Mouse (Mus musculus): Measurements from ENCODE around the gene Stk40.
A peak's percentile ranks its signal among the peaks of the same experiment; 100 is the strongest.
"Not testable (repeated sequence)": the region's sequence is repeated elsewhere in the genome, so short reads cannot be mapped to it uniquely, and the experiment has no call there.

Gene Stk40

DNA sequence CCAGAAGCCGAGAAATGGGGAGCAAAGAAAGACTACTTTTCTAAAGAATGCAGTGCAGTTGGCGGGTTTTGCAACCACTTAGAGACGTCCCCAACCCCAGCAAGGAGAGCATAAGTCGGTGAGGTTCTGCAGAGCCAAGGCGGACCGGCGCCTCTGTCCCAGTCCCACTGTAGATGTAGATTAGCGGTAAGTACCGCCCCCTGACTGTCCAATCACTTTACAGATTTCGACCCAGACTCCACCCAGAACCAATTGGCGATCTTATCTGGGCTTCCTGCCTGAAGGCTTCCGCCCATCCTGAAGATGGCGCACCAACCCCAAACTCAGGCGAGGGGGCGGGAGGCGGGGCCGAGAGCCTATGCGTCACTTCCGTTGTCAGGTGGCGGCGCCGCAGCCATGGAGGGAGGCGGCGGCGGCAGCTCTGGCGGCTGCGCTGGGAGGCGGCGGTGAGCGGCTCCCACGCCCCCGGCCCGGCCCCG is at the start of gene Stk40:
Gene Stk40 (plus strand): TSS at position 368 of the 479 bp plus-strand sequence.
- DNase-seq (ENCODE audit: low spot score): peak; percentile 98

DNA sequence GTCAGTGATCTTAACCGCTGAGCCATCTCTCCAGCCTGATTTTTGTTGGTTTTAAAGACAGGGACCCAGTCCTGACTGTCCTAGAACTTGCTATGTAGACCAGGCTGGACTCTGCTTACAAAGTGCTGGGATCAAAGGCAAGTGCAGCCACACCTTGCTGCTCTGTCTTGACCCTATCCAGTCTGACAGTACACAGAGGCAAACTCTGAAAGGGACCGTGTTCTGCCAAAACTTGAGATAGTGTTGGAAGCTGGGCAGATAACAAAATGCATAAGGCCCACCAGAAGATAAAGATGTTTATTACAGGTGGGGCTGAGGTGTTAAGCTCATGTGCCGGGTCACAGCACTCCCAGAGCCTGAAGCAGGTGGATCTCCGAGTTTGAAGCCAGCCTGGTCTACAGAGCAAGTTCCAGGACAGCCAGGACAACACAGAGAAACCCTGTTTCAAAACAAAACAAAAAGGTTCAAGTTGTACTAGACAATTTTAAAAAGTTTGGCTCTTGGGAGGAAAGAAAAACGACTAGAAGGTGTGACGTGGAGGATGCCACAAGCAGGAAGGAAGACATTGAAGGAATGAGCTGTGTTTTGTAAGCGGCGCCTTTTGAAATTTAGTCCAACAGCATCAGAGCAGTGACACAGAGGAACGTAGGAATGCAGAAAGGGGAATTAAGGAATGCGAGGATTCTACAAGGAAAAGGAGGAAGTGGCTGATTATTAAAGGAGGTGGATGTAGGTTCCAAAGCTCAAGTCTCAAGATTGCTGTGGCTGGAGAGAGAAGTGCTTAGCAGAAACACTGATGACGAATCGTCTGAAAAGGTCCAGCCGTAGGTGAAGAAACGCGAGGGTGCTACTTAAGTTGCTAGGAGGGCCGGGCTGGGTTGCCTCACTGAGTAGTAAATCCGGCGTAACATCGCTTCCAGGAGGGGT is 46.3 kb upstream of the Stk40 start:
- no peak for DNase-seq (ENCODE audit: low spot score)

DNA sequence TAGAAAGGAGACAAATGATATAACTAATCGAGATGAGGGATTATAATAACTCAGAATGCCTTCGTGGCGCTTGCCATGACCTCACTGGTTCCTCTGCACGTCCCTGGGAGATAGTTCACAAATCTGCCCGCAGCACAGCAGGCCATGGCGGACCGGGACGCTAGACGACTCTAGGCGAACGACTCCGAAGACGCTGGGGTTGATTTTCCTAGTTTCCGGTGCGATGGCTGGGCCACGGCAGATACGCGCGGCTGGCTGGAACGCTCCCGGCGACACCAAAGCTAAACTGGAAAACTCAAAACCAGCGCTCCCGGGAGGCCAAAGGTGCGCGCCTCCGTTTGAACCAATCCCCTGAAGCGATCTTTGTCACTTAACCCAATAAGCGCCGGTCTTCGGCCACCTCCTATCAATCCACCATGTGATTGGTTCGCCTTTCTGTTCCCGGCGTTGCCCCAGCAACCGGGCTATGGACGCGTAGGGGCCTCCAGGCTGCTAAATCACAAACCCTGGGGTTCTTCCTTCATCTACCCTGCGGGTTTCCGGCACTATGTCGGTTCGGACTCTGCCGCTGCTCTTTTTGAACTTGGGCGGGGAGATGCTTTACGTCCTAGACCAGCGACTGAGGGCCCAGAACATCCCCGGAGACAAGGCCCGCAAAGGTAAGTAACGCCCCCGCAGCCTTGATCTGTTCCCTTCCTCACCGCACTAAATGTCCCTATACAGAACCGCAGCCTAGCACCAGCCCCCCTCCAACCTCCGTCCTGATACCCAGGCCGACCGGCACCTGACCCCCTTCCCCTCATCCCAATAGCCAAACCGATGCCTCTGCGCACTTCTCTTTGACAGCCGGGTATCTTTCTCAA is 45.4 kb upstream of the Stk40 start, which contains the start of gene Oscp1:
Gene Oscp1 (plus strand): TSS at position 432 of the 863 bp plus-strand sequence.
- DNase-seq (ENCODE audit: low spot score): peak; percentile 94

DNA sequence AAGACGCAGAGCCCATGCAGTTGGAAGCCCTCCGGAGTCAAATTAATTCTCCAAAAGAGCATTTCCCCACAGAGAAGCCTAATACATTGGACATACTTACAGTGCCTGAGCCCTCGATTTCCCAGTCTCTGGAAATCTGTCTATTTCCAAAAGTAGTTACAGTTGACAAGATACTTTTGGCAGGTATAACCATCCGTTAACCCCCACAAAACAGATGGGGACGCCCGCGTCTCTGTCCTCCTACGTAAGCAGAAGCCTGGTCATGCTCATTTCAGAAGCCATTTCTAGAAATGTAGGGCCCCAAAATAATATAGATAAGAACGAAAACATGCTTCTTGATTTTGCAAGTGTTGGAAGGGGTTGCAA is 44.8 kb upstream of the Stk40 start:
- no peak for DNase-seq (ENCODE audit: low spot score)

DNA sequence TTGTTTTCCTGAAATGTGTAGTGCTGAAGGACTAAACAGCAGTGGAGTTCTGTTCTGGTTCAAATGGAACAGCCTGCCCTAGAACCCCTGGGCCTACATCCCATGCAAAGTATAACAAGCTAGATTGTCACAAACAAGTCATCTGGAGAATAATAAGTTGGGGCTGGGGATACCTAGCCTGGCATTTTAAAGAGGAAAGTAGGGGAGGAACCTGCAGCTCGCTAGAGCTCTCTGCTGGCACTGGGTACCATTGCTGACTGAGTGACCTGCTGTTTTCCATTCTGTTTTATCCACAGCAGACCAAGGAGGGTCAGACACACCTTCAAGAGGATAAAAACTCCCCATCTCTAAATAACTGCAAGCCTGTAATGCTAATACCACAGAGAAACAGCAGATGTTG is 40.9 kb upstream of the Stk40 start:
- no peak for DNase-seq (ENCODE audit: low spot score)

DNA sequence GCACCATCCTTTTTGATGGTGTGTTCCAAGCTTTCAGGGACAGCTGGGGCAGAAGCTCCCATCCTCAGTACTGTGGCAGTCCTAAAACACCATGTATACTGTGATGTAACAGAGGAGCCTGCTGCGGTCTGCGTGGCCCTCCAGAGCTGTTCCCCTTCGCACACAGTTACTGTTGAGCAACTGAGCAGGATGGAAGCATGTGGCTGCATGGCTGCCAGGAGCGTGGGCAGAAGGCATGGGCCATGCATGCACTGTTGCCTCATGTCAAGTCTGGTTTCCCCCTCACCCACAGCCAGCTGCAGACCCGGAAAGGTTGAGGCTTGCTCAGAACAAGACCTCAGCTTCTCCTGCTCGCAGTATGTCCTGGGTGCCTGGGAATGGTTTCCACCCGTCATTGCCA is 38.5 kb upstream of the Stk40 start:
- DNase-seq (ENCODE audit: low spot score): peak; percentile 33

DNA sequence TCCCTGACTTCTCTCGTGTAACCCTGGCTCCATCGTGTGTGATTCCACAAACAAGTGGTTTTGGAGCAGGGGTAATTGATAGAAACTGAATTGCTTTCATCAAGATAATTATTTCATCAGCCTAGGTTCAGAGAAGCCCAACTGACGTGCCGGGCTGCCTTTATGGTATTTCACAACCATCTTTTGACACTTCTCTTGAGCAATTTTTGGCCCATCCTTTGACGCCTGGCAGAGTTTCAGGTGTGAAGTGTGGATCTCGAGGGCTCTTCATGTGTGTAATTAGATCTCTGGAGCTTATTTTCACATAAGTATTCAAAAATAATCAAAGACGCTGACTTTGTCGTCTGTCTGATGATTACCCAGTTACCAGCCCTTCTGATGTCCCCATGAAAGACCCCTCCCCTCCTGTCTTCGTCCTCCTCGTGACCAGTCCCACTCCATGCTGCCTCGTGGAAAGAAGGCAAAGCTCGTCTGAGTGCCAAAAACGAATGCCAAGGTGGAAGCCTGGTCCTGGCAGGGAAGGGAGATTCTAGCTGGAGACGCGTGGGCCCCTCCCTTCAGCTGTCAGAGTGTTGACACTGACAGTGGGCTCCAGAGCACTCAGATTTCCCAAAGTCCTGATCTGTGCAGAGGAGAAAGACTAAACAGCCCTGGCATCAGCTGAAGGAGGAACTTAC is 36.2 kb upstream of the Stk40 start:
- DNase-seq (ENCODE audit: low spot score): peak; percentile 67

DNA sequence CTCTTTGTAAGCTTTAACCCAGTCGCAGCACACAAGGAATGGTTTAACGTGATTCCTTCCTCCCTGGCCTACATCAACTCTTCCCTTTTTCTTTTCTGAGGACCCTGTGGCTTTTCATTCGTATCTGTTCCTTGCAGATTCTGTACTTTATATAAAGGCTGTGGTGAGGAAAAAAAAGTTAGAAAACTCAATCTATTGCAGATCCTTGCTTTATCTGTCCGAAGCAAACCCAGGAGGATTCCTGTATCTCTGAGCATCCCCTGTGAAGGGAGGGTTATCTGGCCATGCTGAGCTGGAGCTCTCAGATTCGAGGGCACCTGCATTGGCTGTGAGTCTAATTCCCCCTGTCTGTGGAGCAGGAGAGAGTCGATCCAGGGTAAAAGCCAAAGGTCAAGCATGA is 34.9 kb upstream of the Stk40 start:
- no peak for DNase-seq (ENCODE audit: low spot score)

DNA sequence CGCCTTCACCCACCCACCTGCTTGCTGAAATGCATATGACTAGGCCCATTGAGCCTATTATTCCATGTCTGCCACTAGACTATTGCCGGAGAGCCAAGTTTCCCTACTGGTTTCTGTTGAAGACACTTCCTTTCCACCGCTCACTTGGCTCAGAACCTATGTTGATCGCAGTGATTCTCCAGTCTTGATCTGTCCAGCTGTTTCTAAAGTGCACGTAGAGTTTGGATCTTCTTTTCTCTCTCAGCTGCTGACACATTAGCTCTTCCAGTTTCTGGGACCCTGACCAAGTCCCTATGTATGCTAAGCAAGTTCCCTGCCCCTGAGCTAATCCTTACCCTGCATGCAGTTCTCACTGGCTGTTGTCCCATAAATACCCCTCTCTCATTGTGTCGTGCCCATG is 25.9 kb upstream of the Stk40 start:
- no peak for DNase-seq (ENCODE audit: low spot score)

DNA sequence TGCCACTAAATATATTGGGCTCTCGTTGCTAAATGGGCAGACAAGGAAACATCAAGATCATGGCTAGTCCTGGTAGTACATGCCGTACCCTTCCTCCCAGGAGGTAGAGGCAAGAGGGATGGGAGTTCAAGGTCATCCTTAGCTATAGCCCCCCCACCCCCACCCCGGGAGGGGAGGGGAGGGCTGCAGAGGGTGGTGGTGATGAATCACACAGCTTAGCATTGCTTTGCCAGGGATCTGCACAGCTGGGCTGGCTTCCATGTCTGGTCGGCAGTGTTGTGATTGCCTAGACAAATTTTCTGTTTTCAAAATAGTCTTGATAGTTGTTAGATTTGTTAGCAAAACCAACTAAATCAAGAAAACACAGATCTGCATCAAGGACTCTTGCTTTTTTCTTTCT is 24.5 kb upstream of the Stk40 start:
- DNase-seq (ENCODE audit: low spot score): no peak

DNA sequence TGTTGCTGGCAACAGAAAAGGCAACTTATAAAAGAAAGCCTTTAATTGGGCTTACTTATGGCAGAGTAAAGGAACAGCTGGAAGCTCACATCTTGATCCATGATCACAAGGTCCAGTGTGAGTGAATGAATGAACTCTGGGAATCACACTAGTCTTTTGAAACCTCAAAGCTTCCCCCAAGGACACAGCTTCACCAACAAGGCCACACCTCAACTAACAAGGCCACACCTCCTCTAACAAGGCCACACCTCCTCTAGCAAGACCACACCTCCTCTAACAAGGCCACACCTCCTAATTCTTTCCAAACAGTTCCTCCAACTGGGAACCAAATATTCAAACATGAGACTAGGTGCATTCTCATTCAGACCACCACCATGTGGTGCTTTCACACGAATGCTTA is 22.2 kb upstream of the Stk40 start:
- no peak for DNase-seq (ENCODE audit: low spot score)

DNA sequence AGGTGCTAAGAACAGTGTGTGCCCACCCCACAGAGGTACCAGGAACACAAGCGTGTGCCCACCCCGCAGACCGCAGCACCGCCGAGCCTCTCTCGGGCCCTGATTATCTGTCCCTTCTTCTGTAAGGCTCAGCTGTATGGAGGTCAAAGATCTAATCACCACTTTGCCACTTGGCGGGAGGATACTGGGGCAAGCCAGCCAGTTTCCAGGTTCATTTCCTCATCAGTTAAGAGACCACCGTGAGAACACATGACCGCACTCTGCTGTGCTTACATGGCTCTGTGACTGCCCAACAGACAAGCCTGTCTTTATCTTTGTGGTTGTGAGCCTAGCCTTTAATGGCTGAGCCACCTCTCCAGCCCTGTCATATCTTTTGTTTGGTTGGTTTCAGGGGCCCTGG is 20.7 kb upstream of the Stk40 start:
- DNase-seq (ENCODE audit: low spot score): no peak

DNA sequence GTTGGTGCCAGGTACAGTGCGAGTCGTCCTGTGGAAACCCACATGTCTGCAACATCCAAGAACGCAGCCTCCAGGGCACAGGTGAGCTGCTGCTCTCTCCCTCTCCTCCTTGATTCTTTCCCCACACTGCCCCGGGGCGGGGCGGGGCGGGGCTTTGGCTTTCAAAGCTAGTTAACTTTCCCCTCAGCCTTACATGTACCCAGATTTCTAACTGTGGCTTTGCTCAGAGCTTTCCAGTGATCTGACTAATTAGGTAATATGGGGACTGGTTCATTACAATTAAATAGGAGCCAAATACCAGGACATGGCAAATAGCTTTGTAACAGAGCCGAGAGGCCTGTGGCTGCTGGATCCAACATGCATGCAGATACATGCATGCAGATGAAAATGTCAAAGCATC is 19.4 kb upstream of the Stk40 start:
- no peak for DNase-seq (ENCODE audit: low spot score)

DNA sequence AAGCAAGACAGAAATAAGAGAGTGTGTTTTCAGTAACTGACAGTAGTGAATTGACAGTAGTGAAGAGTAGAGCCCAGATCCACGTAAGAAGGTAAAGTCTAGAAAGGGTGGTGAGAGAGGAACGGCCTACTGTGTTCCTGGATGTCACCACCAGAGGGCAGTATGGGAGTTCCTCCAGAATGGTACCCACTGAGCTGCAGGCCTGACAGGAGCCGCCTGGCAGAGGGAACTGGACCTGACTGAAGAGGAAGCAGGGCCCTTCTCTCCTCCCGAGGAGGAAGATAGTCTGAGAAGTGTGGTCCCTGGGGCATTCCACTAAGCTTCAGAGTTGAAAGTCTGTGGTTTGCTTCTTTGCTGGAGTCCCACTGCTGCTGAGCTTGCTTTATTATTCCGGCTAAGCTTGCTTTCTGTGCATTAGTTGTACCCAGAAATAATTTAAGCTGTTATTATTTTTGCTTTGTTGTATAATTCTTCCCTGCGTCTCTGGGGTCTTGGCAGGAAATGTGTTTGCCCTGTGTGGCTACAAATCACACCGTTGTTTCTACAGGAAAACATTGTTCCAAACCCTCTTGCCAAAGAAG is 17.7 kb upstream of the Stk40 start:
- DNase-seq (ENCODE audit: low spot score): peak; percentile 88

DNA sequence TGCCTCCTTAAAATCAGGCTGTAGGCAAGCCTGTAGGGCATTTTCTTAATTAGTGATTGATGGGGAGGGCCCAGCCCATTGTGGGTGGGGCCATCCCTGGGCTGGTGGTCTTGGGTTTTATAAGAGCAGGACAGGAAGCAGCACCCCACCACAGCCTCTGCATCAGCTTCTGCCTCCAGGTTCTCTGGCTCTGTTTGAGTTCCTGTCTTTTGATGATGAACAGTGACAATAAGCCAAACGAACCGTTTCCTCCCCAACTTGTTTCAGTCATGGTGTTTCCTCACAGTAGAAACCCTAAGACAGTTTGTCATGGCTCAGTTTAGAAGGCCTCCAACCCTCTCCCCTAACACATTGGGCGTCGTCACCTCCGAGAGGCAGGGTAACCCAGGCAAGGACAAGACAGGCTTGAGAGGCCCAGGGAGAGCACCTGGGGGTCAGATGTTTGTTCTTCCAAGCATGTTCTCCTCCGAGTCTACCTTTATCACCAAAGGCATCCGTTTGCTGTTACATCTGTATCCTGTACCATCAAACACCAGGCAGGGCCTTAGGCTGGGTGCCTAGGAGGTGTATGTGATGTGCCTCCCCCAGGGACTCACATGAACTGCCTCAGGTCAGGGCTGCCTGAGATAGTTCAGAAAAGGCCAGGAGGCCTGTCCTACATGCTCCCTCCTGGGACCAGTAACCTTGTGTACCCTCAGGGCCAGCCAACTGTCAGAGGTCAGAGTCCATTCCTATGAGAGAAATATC is 13.5 kb upstream of the Stk40 start:
- DNase-seq (ENCODE audit: low spot score): no peak

DNA sequence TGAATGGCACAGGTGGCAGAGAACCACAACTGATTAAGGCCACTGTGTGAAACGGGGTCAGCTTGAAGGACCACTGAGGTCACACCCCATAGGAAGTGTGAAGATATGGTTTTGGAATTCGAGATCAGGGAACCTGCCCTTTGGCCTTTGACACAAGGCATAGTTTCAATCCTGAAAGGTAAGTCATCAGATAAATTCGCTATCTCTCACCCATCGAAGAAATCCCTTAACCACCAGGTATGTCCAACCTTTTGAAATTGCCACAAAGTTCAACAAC is 13.0 kb upstream of the Stk40 start:
- no peak for DNase-seq (ENCODE audit: low spot score)

DNA sequence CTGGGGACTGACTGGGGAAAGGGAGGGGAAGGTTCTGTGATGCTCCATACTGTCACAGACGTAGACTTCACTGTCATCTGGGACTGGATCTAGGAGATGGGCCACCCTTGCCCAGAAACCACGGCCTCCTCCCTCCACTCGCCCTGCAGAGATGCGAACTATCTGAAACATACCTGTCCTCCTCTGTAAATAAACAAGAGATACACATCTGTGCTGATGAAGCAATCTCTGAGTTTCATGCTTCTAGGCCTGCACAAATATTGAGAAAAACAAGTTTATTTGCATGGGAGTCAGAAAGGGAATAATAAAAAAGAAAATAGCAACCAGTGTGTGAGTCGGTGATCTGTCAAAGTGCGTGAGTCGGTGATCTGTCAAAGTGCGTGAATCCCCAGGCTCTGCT is 11.9 kb upstream of the Stk40 start:
- no peak for DNase-seq (ENCODE audit: low spot score)

DNA sequence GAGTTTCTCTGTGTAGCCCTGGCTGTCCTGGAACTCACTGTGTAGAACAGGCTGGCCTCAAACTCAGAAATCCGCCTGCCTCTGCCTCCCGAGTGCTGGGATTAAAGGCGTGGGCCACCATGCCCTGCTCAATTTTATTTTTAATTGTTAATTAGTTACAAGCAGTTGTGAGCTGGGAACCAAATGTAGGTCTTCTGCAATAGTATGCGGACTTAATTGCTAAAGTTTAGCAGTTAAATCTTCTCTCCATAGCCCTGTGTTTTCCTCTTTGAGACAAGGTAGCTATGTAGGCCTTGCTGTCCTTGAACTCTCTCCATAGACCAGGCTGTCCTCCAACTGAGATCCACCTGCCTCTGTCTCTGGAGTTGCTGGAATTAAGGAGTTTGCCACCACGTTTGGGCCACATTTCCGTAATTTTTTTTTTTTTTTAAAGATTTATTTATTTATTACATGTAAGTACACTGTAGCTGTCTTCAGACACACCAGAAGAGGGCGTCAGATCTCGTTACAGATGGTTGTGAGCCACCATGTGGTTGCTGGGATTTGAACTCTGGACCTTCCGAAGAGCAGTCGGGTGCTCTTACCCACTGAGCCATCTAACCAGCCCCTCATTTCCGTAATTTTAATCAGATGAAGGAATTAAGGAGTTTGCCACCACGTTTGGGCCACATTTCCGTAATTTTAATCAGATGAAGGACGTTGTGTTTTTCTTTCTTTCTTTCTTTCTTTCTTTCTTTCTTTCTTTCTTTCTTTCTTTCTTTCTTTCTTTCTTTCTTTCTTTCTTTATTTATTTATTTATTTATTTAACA is 7.9 kb upstream of the Stk40 start:
- DNase-seq (ENCODE audit: low spot score): not testable (repeated sequence)

DNA sequence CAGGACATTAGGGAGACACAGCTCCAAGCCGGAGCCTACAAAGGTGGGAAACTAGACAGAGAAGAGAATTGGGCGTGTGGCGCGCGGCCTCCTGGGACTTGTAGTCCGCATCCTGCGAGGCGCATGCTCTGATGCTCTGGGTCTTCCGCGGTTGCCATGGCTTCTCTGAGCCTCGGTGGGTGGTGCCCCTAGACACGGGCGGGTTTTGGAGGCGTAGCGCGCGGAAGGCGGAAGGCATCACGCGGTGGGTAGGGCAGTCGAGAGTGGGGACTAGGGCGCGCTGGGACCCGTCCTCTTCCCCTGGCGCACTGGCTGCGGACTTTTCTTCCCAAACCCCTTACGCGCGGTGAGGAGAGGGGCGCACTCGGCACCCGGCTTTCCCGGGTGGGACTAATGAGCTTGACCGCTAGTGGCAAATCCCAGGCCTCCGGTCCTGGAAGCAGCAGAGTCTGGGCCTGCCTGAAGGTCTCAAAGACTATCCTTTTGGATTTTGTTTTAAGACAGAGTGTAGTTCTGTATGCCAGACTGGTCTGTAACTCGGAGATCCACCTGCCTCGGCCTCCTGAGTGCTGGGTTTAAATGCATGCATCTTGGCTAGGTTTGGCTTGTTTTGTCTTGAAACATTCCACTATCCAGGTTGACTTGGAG is 7.2 kb upstream of the Stk40 start, which contains the start of gene Lsm10:
Gene Lsm10 (plus strand): TSS at position 160 of the 648 bp plus-strand sequence.
- peak; percentile 98 for DNase-seq (ENCODE audit: low spot score)

DNA sequence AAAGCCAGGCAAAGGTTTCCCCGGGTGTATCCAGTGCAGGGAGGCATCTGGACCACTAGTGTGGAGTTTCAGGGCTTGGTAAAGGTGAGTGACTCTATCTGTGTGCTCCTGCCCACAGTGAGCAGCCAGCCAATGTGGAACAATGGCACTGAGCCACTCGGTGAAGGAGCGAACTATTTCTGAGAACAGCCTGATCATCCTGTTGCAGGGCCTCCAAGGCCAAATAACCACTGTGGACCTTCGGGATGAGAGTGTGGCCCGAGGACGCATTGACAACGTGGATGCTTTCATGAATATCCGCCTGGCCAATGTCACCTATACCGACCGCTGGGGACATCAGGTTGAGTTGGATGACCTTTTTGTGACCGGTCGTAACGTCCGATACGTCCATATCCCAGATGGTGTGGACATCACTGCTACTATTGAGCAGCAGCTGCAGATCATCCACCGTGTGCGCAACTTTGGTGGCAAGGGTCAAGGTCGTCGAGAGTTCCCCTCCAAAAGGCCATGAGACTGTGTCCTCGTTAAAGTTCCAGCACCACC is 6.0 kb upstream of the Stk40 start:
- no peak for DNase-seq (ENCODE audit: low spot score)
